Mouse (Mus musculus) midbrain, embryonic 15.5 days (tissue): ENCODE measurements around the gene Ell2. TPM values are rescaled to one million over a fixed set of nuclear protein-coding genes. Genes with fewer than 3 reads are reported as not detected.

Experiments
- ATAC-seq: fragments of 200-750 bp; cut with Nextera tagmentation; replicated peaks from 2 replicates; pipeline ENCODE4 v1.8.0; 2017; ENCODE audit warnings: moderate TSS enrichment
- H3K27ac ChIP-seq: fragments of 300-500 bp; sonication (generic); 2 replicates; pipeline ENCODE4 v1.5.1; 2015; ENCODE audit warnings: mild to moderate bottlenecking, inconsistent platforms
- H3K27me3 ChIP-seq: fragments of 300-500 bp; sonication (generic); replicated peaks from 2 replicates; pipeline ENCODE4 v1.6.1; 2015; ENCODE audit warnings: inconsistent platforms
- H3K36me3 ChIP-seq: fragments of 300-500 bp; sonication (generic); replicated peaks from 2 replicates; pipeline ENCODE4 v1.6.1; 2015; ENCODE audit warnings: inconsistent platforms
- H3K4me1 ChIP-seq: fragments of 300-500 bp; sonication (generic); 2 replicates; pipeline ENCODE4 v1.6.1; 2015; ENCODE audit warnings: inconsistent platforms
- H3K4me2 ChIP-seq: fragments of 300-500 bp; sonication (generic); 2 replicates; pipeline ENCODE4 v1.6.1; 2015; ENCODE audit warnings: inconsistent platforms, mild to moderate bottlenecking, moderate library complexity
- H3K4me3 ChIP-seq: fragments of 300-500 bp; sonication (generic); 2 replicates; pipeline ENCODE4 v1.5.1; 2015; ENCODE audit warnings: mild to moderate bottlenecking, inconsistent platforms
- H3K9ac ChIP-seq: fragments of 300-500 bp; sonication (generic); 2 replicates; pipeline ENCODE4 v1.6.1; 2015; ENCODE audit warnings: mild to moderate bottlenecking, inconsistent platforms
- H3K9me3 ChIP-seq: fragments of 300-500 bp; sonication (generic); 2 replicates; pipeline ENCODE4 v1.6.1; 2016; ENCODE audit warnings: inconsistent platforms
- WGBS: fragments of 180-500 bp; shearing (Covaris S2); methylation state at CpG from one replicate; pipeline ENCODE4 v1.1.7; 2015; ENCODE audit warnings: mixed read lengths; 5-methylcytosine and 5-hydroxymethylcytosine counted together
- polyA plus RNA-seq: library from polyadenylated mRNA; unstranded; fragments of >200 nt; fragmentation: Nextera tagmentation; extraction: Ambion mirVana; gene quantifications from 2 replicates; pipeline ENCODE4 v1.2.1, GENCODE M21; 2015

Gene Ell2
- polyA plus RNA-seq, 1 experiment from 2014 or later: 2.5 TPM

GRCm38 (mm10) chr13:75807969-75808368 is 101.4 kb downstream of the Ell2 start:
- H3K9ac ChIP-seq: no peak overlapping the region
- ATAC-seq: no peak
- WGBS: 80% methylated on average over 1 of the region's 1 CpGs

GRCm38 (mm10) chr13:75809957-75810356 is 103.4 kb downstream of the Ell2 start:
- no peak overlapping the region for H3K4me2 ChIP-seq

More at GRCm38 (mm10) chr13:75807969-75808368, 101.4 kb downstream of the Ell2 start:
- H3K27me3 ChIP-seq: no peaks in the 10 kb centered on the region
- no peaks in the 10 kb centered on the region for H3K9me3 ChIP-seq
- H3K4me3 ChIP-seq: no peak overlapping the region
- no peak overlapping the region for H3K27ac ChIP-seq
- H3K36me3 ChIP-seq: no peaks in the 10 kb centered on the region
- H3K4me2 ChIP-seq: no peak overlapping the region
- no peaks in the 10 kb centered on the region for H3K4me1 ChIP-seq

DNA sequence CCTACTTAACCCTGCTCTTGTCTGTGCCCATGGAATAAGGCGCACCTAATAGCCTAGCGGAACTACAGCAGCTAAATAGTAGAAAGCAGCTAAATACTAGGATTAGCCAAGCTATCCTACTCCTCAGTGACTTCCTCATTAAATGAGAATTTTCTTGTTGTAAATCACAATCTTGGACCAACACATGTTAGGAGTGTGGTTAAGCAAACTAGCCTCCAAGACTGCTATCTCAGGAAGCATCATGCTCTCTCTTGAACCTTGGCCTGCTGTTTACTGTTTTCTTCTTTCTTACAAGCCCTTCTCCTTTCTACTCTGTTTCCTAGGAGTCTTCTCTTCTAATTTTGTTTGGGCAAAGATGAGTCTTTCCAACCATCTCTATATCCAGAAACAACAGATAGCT is 110.6 kb downstream of the Ell2 start:
- Histone ChIP-seq H3K27me3 (no peaks in the 10 kb centered on the region), H3K36me3 (no peaks in the 10 kb centered on the region), H3K9me3 (no peaks in the 10 kb centered on the region), H3K4me1 (no peaks in the 10 kb centered on the region), H3K4me2 (no peak overlapping the region), H3K9ac (no peak overlapping the region), H3K4me3 (no peak overlapping the region), H3K27ac (no peak overlapping the region)
- no peak for ATAC-seq
- WGBS: 96% methylated on average over 2 of the region's 2 CpGs

More at GRCm38 (mm10) chr13:75809957-75810356, 103.4 kb downstream of the Ell2 start:
- no peaks in the 10 kb centered on the region for H3K9me3 ChIP-seq
- H3K9ac ChIP-seq: no peak overlapping the region
- no peaks in the 10 kb centered on the region for H3K4me1 ChIP-seq
- 78% methylated on average over 1 of the region's 1 CpGs for WGBS
- H3K27ac ChIP-seq: no peak overlapping the region
- H3K4me3 ChIP-seq: no peak overlapping the region
- ATAC-seq: no peak
- no peaks in the 10 kb centered on the region for H3K27me3 ChIP-seq
- H3K36me3 ChIP-seq: no peaks in the 10 kb centered on the region

DNA sequence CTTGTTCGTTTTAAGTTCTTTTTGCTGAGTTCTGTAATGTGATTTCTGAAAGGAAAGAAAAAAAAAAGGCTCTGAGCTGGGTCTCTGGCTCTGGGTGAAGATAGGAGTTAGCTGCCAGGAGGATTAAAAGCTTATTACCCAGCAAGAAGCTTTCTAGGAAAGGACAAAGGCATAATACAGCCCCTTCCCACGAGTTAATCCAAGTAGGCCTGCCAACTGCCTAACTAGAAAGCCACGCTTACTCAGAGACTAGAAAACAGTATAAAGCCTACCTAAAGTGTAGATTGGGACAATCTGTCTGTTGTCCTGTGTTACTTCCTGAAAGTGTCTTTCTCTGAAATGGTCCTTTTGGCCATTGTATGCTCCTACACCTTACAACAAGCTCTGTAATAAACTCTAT is 111.9 kb downstream of the Ell2 start:
- H3K4me3 ChIP-seq: no peak overlapping the region
- WGBS: 12% methylated on average over 3 of the region's 3 CpGs
- no peaks in the 10 kb centered on the region for H3K27me3 ChIP-seq
- no peak overlapping the region for H3K4me2 ChIP-seq
- ATAC-seq: peak; percentile 75
- no peak overlapping the region for H3K27ac ChIP-seq
- no peaks in the 10 kb centered on the region for H3K36me3 ChIP-seq
- H3K9me3 ChIP-seq: no peaks in the 10 kb centered on the region
- no peak overlapping the region for H3K9ac ChIP-seq
- no peaks in the 10 kb centered on the region for H3K4me1 ChIP-seq

DNA sequence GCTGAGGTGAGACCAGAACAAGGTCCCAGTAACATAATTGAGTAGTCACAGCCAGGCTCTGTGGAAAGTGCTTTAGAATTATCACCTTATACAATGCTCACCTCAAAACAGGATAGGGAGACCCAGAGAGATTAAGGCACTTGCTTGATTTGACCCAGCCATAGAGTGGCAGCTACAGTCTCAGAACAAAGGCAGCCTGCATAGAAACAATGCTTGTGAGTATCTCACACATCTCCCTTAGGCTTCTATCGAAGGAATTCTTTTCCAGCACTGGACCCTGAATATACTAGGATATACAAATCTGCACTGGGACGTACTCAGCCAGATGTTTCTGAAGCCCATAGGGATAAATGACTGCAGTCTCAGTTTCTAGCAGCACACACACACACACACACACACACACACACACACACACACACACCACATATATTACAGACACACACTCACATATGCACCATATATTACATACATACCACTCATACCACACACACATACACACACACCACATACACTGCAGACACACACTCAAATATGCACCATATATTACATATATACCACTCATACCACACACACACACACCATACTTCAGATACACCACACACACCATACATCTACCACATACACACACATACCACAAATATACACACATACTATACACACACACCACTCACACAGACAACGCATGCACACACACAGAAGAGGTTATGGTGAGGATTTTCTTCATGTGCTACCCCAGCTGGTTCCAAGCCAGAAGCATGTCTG is 112.6 kb downstream of the Ell2 start:
- no peak overlapping the region for H3K27ac ChIP-seq
- 43% methylated on average over 3 of the region's 3 CpGs for WGBS
- H3K36me3 ChIP-seq: no peaks in the 10 kb centered on the region
- no peak overlapping the region for H3K4me2 ChIP-seq
- no peaks in the 10 kb centered on the region for H3K27me3 ChIP-seq
- ATAC-seq: peak; percentile 45; the same call in 1 of the 2 replicates
- H3K4me1 ChIP-seq: no peaks in the 10 kb centered on the region
- H3K9me3 ChIP-seq: no peaks in the 10 kb centered on the region
- no peak overlapping the region for H3K9ac ChIP-seq
- H3K4me3 ChIP-seq: no peak overlapping the region

DNA sequence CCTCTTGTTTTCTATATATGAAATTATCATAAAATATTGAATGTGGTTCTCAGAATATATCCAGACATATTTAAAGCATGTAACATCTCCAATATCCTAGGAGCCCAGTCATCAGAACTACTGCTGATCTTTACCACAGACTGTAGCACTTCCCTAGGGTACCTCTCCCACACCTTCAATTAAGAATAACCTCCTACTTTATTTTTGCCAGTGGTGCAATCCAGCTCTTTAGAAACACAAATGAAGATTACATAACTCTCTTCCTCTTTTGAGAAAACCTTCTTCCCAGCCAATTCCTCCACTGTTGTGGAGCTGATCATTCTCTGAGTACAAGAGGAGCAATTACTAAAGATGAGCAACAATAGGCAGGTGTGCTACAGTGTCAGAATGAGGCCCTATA is 113.3 kb downstream of the Ell2 start:
- Histone ChIP-seq H3K4me3 (no peak overlapping the region), H3K4me1 (no peaks in the 10 kb centered on the region), H3K9ac (no peak overlapping the region), H3K27me3 (no peaks in the 10 kb centered on the region), H3K36me3 (no peaks in the 10 kb centered on the region), H3K27ac (no peak overlapping the region), H3K9me3 (no peaks in the 10 kb centered on the region), H3K4me2 (no peak overlapping the region)
- ATAC-seq: no peak

Other genes starting within 250 kb of the Ell2 start
- 43.4 and 44.4 TPM in 2 replicates for gene Glrx, start 133.1 kb downstream of the Ell2 start, polyA plus RNA-seq
- gene Rhobtb3, start 237.2 kb downstream of the Ell2 start, polyA plus RNA-seq: 22.9 and 23.2 TPM in 2 replicates